Mouse (Mus musculus): ENCODE data around the gene Nav1. TPM values are rescaled to one million over a fixed set of nuclear protein-coding genes. Genes with fewer than 3 reads are reported as not detected.

The Nav1 gene
- polyA plus RNA-seq, 1 experiment: 31.7 TPM

DNA sequence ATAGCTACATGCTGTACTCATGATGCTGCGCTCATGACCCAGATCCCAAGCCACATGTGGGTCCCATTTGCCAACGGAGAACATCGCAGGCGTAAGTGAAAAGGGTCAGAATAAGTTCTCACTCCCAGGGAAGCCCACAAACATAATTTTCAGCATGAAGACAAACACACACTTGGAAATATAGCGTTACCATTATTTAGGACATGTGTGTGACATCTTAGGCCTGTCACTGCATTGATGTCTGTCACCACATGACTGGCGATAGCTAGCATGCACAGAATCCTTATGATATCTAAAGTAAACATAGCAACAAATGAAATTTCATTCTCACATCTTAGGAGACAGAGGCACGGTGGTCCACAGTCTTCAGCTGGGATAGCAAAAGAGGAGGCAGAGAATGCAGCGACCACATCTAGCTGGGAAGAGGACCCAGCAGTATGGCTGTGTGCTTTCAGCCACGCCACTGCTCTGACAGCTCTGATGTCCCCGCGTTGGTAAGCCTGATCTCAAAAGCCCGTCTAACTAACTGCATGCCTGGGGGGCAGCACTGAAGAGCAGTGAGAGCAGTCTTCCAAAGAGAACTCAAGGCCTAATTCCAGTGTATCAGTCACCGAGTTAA lies 86.4 kb downstream of the Nav1 start:
- Histone ChIP-seq H3K27ac (ENCODE audit: insufficient read depth, low read length) (no peak overlapping the region), H3K9ac (ENCODE audit: low read depth, poor library complexity, severe bottlenecking) (no peak overlapping the region), H3K4me1 (ENCODE audit: control insufficient read depth, insufficient read depth, low read length) (no peaks in the 10 kb centered on the region), H3K36me3 (ENCODE audit: control insufficient read depth, insufficient read depth, low read length, poor library complexity, severe bottlenecking) (no peaks in the 10 kb centered on the region), H3K27me3 (ENCODE audit: control insufficient read depth, insufficient read depth, low read length, poor library complexity, severe bottlenecking) (no peaks in the 10 kb centered on the region), H3K9me3 (replicated peaks; ENCODE audit: control insufficient read depth, insufficient read depth, low read length, poor library complexity, severe bottlenecking) (no peaks in the 10 kb centered on the region), H3K4me3 (ENCODE audit: low read depth, low read length) (no peak overlapping the region)
- TF ChIP-seq EP300 (IDR thresholded peaks at IDR 0.05; ENCODE audit: insufficient read depth, low read depth, low read length) (no peak), CTCF (IDR thresholded peaks at IDR 0.05; ENCODE audit: low read depth, low read length) (no peak), POLR2A (IDR thresholded peaks at IDR 0.05; ENCODE audit: insufficient read depth, low read length) (no peak)

- Histone ChIP-seq H3K36me3 (ENCODE audit: control insufficient read depth, insufficient read depth, low read length, poor library complexity, severe bottlenecking) (no peaks in the 10 kb centered on the region), H3K27me3 (ENCODE audit: control insufficient read depth, insufficient read depth, low read length, poor library complexity, severe bottlenecking) (no peaks in the 10 kb centered on the region), H3K4me3 (ENCODE audit: low read depth, low read length) (no peak overlapping the region), H3K4me1 (ENCODE audit: control insufficient read depth, insufficient read depth, low read length) (no peaks in the 10 kb centered on the region), H3K9ac (ENCODE audit: low read depth, poor library complexity, severe bottlenecking) (no peak overlapping the region), H3K9me3 (replicated peaks; ENCODE audit: control insufficient read depth, insufficient read depth, low read length, poor library complexity, severe bottlenecking) (no peaks in the 10 kb centered on the region), H3K27ac (ENCODE audit: insufficient read depth, low read length) (no peak overlapping the region)
- TF ChIP-seq POLR2A (IDR thresholded peaks at IDR 0.05; ENCODE audit: insufficient read depth, low read length) (no peak), EP300 (IDR thresholded peaks at IDR 0.05; ENCODE audit: insufficient read depth, low read depth, low read length) (no peak), CTCF (IDR thresholded peaks at IDR 0.05; ENCODE audit: low read depth, low read length) (no peak)
Observed at GRCm38 (mm10) chr1:135518661-135519060, 88.4 kb downstream of the Nav1 start.

DNA sequence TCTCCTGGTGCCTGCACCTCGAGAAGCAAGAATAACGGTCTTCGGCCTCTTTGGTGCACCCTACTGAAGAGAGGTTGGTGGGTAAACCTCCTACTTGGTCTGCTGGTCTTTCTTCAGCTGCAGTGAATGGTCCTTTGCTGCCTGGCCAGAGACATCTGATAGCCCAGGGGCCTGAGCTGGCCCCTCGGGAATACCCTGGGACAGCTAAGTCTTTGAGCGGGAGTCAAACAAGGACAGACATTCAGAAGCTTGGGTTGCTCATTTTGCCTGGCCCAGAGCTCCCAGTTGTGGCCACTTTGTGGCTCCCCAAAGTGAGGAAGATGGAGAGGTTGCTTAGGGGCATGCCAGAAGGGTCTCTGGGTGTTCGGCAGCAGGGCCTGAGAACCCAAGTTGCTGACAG lies 89.6 kb downstream of the Nav1 start:
- Histone ChIP-seq H3K36me3 (ENCODE audit: control insufficient read depth, insufficient read depth, low read length, poor library complexity, severe bottlenecking) (no peaks in the 10 kb centered on the region), H3K27me3 (ENCODE audit: control insufficient read depth, insufficient read depth, low read length, poor library complexity, severe bottlenecking) (no peaks in the 10 kb centered on the region), H3K4me3 (ENCODE audit: low read depth, low read length) (no peak overlapping the region), H3K27ac (ENCODE audit: insufficient read depth, low read length) (no peak overlapping the region), H3K9ac (ENCODE audit: low read depth, poor library complexity, severe bottlenecking) (no peak overlapping the region), H3K4me1 (ENCODE audit: control insufficient read depth, insufficient read depth, low read length) (no peaks in the 10 kb centered on the region), H3K9me3 (replicated peaks; ENCODE audit: control insufficient read depth, insufficient read depth, low read length, poor library complexity, severe bottlenecking) (no peaks in the 10 kb centered on the region)
- TF ChIP-seq CTCF (IDR thresholded peaks at IDR 0.05; ENCODE audit: low read depth, low read length) (no peak), EP300 (IDR thresholded peaks at IDR 0.05; ENCODE audit: insufficient read depth, low read depth, low read length) (no peak), POLR2A (IDR thresholded peaks at IDR 0.05; ENCODE audit: insufficient read depth, low read length) (no peak)

- TF ChIP-seq EP300 (IDR thresholded peaks at IDR 0.05; ENCODE audit: insufficient read depth, low read depth, low read length): no peak
- Histone ChIP-seq H3K9ac (ENCODE audit: low read depth, poor library complexity, severe bottlenecking) (no peak overlapping the region), H3K27ac (ENCODE audit: insufficient read depth, low read length) (no peak overlapping the region), H3K9me3 (replicated peaks; ENCODE audit: control insufficient read depth, insufficient read depth, low read length, poor library complexity, severe bottlenecking) (no peaks in the 10 kb centered on the region), H3K27me3 (ENCODE audit: control insufficient read depth, insufficient read depth, low read length, poor library complexity, severe bottlenecking) (no peaks in the 10 kb centered on the region), H3K4me3 (ENCODE audit: low read depth, low read length) (no peak overlapping the region), H3K36me3 (ENCODE audit: control insufficient read depth, insufficient read depth, low read length, poor library complexity, severe bottlenecking) (no peaks in the 10 kb centered on the region), H3K4me1 (ENCODE audit: control insufficient read depth, insufficient read depth, low read length) (no peaks in the 10 kb centered on the region)
Observed at GRCm38 (mm10) chr1:135516511-135517305, 90.4 kb downstream of the Nav1 start.

DNA sequence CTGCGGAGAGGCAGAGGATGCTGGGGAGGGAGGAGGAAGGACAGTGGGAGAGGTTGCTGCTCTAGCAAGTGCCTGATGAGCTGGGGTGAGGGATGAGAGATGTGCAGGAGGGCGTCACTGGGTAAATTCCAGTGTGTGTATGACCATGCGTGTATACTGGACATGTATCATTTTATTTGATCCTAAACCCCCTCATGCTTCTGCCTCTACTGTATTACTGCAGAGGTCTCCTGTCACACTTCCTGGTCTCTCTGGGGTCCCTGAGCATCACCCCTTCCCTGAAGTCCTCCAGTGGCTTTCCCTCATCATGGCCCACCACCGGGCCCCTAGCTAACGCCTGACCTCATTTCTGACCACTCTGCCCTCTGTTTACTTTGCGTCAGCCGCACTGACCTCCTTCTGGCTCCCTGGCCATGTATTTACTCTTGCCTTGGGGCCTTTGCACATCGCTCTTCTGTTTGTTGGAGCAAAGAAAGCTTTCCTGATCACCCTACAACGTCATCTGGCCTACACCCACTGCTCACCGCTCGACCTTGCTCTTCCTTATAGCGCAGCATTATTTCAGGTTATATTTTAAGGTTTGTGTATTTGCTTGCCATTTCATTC lies 91.4 kb downstream of the Nav1 start:
- Histone ChIP-seq H3K4me3 (ENCODE audit: low read depth, low read length) (no peak overlapping the region), H3K27me3 (ENCODE audit: control insufficient read depth, insufficient read depth, low read length, poor library complexity, severe bottlenecking) (no peaks in the 10 kb centered on the region), H3K4me1 (ENCODE audit: control insufficient read depth, insufficient read depth, low read length) (peaks cover 1% of the 10 kb centered on the region), H3K36me3 (ENCODE audit: control insufficient read depth, insufficient read depth, low read length, poor library complexity, severe bottlenecking) (no peaks in the 10 kb centered on the region), H3K9me3 (replicated peaks; ENCODE audit: control insufficient read depth, insufficient read depth, low read length, poor library complexity, severe bottlenecking) (no peaks in the 10 kb centered on the region), H3K27ac (ENCODE audit: insufficient read depth, low read length) (no peak overlapping the region), H3K9ac (ENCODE audit: low read depth, poor library complexity, severe bottlenecking) (no peak overlapping the region)
- TF ChIP-seq POLR2A (IDR thresholded peaks at IDR 0.05; ENCODE audit: insufficient read depth, low read length) (no peak), EP300 (IDR thresholded peaks at IDR 0.05; ENCODE audit: insufficient read depth, low read depth, low read length) (no peak)
